Mouse (Mus musculus) bone marrow macrophage, adult 2 months (primary cell): Measurements from ENCODE around the gene Gm17455.

ENCODE experiments used
- CTCF ChIP-seq: IDR thresholded peaks from 2 replicates; pipeline ENCODE4 v1.5.1; 2012; ENCODE audit warnings: low read depth, mild to moderate bottlenecking, low read length, moderate library complexity
- POLR2A ChIP-seq: IDR thresholded peaks from 2 replicates; pipeline ENCODE4 v1.6.1; 2012; ENCODE audit warnings: mild to moderate bottlenecking, low read depth, low read length, borderline replicate concordance

DNA sequence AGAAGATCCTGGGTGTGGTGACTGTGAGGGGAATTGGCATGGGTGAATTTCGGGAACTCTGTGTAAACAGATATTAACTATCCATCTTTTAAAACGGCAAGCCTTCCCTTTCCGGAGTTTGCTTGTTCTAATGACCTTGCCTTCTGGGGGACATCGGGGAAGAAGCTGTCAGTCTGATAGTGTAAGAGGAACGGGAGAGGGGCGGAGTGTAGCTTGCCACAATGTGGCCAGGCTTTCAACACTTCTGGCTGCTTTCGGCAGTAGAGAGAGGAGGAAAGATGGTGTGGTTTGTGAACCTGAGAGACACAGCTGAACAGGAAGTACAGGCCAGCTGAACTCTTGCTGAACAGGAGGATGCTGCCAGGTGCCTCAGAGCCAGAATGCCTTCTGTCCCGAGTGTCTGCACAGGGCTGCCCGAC lies 10.1 kb upstream of the Gm17455 start:
- TF ChIP-seq POLR2A, result no peak
- no peak for TF ChIP-seq CTCF
